8 mouse cellular contexts compared by ENCODE assay signal in the genomic region with DNA sequence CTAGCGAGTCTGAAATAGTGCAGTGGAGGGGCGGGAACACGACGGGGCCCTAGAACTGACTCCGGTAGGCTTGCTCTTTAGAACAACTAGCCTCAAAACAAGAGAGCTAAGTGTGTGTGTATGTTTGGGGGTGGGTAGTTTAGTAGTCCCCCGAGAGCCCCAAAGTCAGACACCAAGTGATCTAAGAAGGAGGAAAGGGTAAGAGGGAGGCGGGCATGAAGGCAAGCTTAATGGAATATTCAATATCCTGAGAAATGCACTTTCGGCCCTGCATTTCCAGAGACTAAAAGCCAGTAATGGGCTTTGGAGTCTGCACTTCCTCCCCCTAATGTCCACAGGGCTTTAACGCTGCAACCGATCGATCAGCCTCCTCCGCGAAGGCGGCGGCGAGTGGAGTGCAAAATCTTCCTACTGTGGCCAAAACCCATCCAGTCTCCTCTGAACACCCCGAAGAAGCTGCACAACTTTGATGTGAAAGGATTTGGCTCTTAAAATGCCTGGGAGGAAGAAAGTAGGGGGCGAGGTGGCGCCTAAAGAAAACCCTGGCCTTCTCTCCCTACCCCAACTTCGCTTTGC. TPM values are rescaled to one million over a fixed set of nuclear protein-coding genes. Genes with fewer than 3 reads are reported as not detected.
DNase-seq lines count a peak whose midpoint lies in the region; ATAC-seq and TF ChIP-seq lines count a peak whose summit lies in the region.

No protein-coding gene starts in this region.

- peaks cover 4% of the 10 kb centered on the region for H3K27me3 ChIP-seq in kidney, adult 2 months (replicated peaks; ENCODE audit: control insufficient read depth, insufficient read depth, low read length)
- H3K27me3 ChIP-seq in forebrain, embryonic 16.5 days (replicated peaks; ENCODE audit: control insufficient read depth, insufficient read depth, low read length), result peaks cover 27% of the 10 kb centered on the region
- 0 out of 2 replicates have a peak, but pooled peaks cover 4% of the 10 kb centered on the region for H3K27me3 ChIP-seq in kidney, embryonic 16.5 days (ENCODE audit: insufficient read depth, low read length)
- no peaks in the 10 kb centered on the region for H3K27me3 ChIP-seq in myocyte (ENCODE audit: control insufficient read depth, insufficient read depth, insufficient read length)

- peak overlapping the region; percentile 58 for H3K27ac ChIP-seq in kidney, adult 2 months (ENCODE audit: insufficient read depth, low read depth, low read length)
- H3K27ac ChIP-seq in forebrain, embryonic 16.5 days (ENCODE audit: low read length), result no peak overlapping the region
- peak overlapping the region; percentile 39 for H3K27ac ChIP-seq in kidney, embryonic 16.5 days (ENCODE audit: low read length)

- no peak overlapping the region for H3K9ac ChIP-seq in forebrain, embryonic 16.5 days (replicated peaks; ENCODE audit: low read depth, low read length)
- peak overlapping the region; percentile 50 for H3K9ac ChIP-seq in kidney, embryonic 16.5 days (replicated peaks; ENCODE audit: low read length)

- no peak for DNase-seq in kidney, adult 2 months
- DNase-seq in kidney, adult 8-10 months, result no peak
- no peak for DNase-seq in left cerebral cortex, adult 8-10 months (ENCODE audit: low spot score in 2 of 2)
- no peak for DNase-seq in testis, postnatal 10 days (ENCODE audit: low spot score)

- no peak for ATAC-seq in forebrain, embryonic 16.5 days
- ATAC-seq in kidney, embryonic 16.5 days (ENCODE audit: low FRiP score, low TSS enrichment), result no peak
- no peak for ATAC-seq in inflammation-experienced regulatory T-cells, adult 6 months

- H3K4me2 ChIP-seq in forebrain, embryonic 16.5 days (ENCODE audit: low read length), result peak overlapping the region; percentile 100
- H3K4me2 ChIP-seq in kidney, embryonic 16.5 days (replicated peaks; ENCODE audit: low read depth, low read length), result peak overlapping the region; percentile 97
- peak overlapping the region; percentile 78 for H3K4me2 ChIP-seq in myocyte (ENCODE audit: low read depth)

- no peaks in the 10 kb centered on the region for H3K9me3 ChIP-seq in forebrain, embryonic 16.5 days (ENCODE audit: control insufficient read depth, low read length)
- no peaks in the 10 kb centered on the region for H3K9me3 ChIP-seq in kidney, embryonic 16.5 days (ENCODE audit: low read length)

- no peaks in the 10 kb centered on the region for H3K79me2 ChIP-seq in myocyte (ENCODE audit: control insufficient read depth, insufficient read depth)

- 48% methylated on average over 20 of the region's 20 CpGs for WGBS in kidney, adult 2 months
- 9% methylated on average over 20 of the region's 20 CpGs for WGBS in forebrain, embryonic 16.5 days
- 16% methylated on average over 20 of the region's 20 CpGs for WGBS in kidney, embryonic 16.5 days

- H3K4me3 ChIP-seq in kidney, adult 2 months (ENCODE audit: insufficient read depth, low read depth, low read length), result peak overlapping the region; percentile 59
- H3K4me3 ChIP-seq in forebrain, embryonic 16.5 days (replicated peaks; ENCODE audit: low read length), result peak overlapping the region; percentile 58
- peak overlapping the region; percentile 72 for H3K4me3 ChIP-seq in kidney, embryonic 16.5 days (ENCODE audit: low read length)
- peak overlapping the region; percentile 55 for H3K4me3 ChIP-seq in myocyte

- H3K36me3 ChIP-seq in kidney, adult 2 months (ENCODE audit: control insufficient read depth, insufficient read depth, low read length), result no peaks in the 10 kb centered on the region
- H3K36me3 ChIP-seq in forebrain, embryonic 16.5 days (ENCODE audit: control insufficient read depth, insufficient read depth), result no peaks in the 10 kb centered on the region
- H3K36me3 ChIP-seq in kidney, embryonic 16.5 days (ENCODE audit: insufficient read depth, low read length), result no peaks in the 10 kb centered on the region
- no peaks in the 10 kb centered on the region for H3K36me3 ChIP-seq in myocyte (ENCODE audit: control insufficient read depth, insufficient read depth)

- no peaks in the 10 kb centered on the region for H3K4me1 ChIP-seq in kidney, adult 2 months (ENCODE audit: control insufficient read depth, insufficient read depth, low read length)
- H3K4me1 ChIP-seq in forebrain, embryonic 16.5 days (replicated peaks; ENCODE audit: control insufficient read depth, insufficient read depth, low read length), result peaks cover 29% of the 10 kb centered on the region
- peaks cover 25% of the 10 kb centered on the region for H3K4me1 ChIP-seq in kidney, embryonic 16.5 days (ENCODE audit: insufficient read depth, low read length)

- no peak for TF ChIP-seq CTCF in kidney, adult 2 months (conservative IDR thresholded peaks at IDR 0.05; ENCODE audit: insufficient read depth, insufficient read length, low read depth, low read length)

- no peak for TF ChIP-seq POLR2A in kidney, adult 2 months (IDR thresholded peaks at IDR 0.05; ENCODE audit: low read depth, low read length)
- TF ChIP-seq POLR2A in myocyte (IDR thresholded peaks at IDR 0.05; ENCODE audit: insufficient read length, low read depth), result no peak

- H3ac ChIP-seq in myocyte (ENCODE audit: control insufficient read depth, insufficient read length), result peak overlapping the region; percentile 90

TF ChIP-seq in myocyte, 11 proteins besides CTCF, POLR2A, EP300 and RAD21:
- TF ChIP-seq E2F4 (IDR thresholded peaks at IDR 0.05; ENCODE audit: insufficient read depth) (no peak), POLR2AphosphoS2 (IDR thresholded peaks at IDR 0.05; ENCODE audit: insufficient read length, low read depth) (no peak), USF1 (IDR thresholded peaks at IDR 0.05; ENCODE audit: low read depth) (no peak), SRF (IDR thresholded peaks at IDR 0.05; ENCODE audit: control insufficient read depth, insufficient read length, low read depth) (no peak), MYOD1 (IDR thresholded peaks at IDR 0.05; ENCODE audit: control insufficient read depth in 1 of 3, insufficient read length in 2 of 3, low read depth in 2 of 3) (no peak), TCF12 (IDR thresholded peaks at IDR 0.05; ENCODE audit: insufficient read depth, poor library complexity, severe bottlenecking) (no peak), REST (IDR thresholded peaks at IDR 0.05; ENCODE audit: insufficient read depth, insufficient read length) (no peak), MYOG (IDR thresholded peaks at IDR 0.05; ENCODE audit: control insufficient read depth in 1 of 3, insufficient read depth in 1 of 3, insufficient read length in 2 of 3, low read depth in 2 of 3) (no peak), CEBPB (IDR thresholded peaks at IDR 0.05; ENCODE audit: insufficient read depth, poor library complexity, severe bottlenecking) (no peak), TCF3 (IDR thresholded peaks at IDR 0.05; ENCODE audit: insufficient read length, low read depth) (no peak), MAX (IDR thresholded peaks at IDR 0.05; ENCODE audit: low read depth) (no peak)

RNA-seq across cellular contexts. Expression of a gene that starts 1.5 kb away (rescaled TPM):
- 1.6 and 1.7 TPM in 2 replicates for polyA plus RNA-seq in kidney, adult 2 months (2012; rRNA removed)
- polyA plus RNA-seq in forebrain, embryonic 16.5 days (2015; fragmentation: Nextera tagmentation; extraction: Ambion mirVana), result 1.9 and 3.2 TPM in 2 replicates
- 2.9 and 3.1 TPM in 2 replicates for polyA plus RNA-seq in kidney, embryonic 16.5 days (2015; fragmentation: Nextera tagmentation; extraction: Ambion mirVana)
- polyA plus RNA-seq in myocyte (2012; fragmentation: generic; extraction: Trizol), result 1.7 TPM
- under 1 TPM in 1 of 3 experiments, not detected in 2; 0.24 TPM for polyA plus RNA-seq in inflammation-experienced regulatory T-cells, adult 6 months (2017; shearing (Covaris generic))
- total RNA-seq in left cerebral cortex, adult 8-10 months (2022), result 10 to 100 TPM; 13.9 to 18.1 (median 15.9) TPM
